Mouse (Mus musculus) liver, postnatal 0 days (tissue): ENCODE measurements around the gene Ostc.

Source experiments
- CTCF ChIP-seq: sonication (generic); IDR thresholded peaks from 2 replicates; pipeline ENCODE4 v1.5.1; 2016; ENCODE audit warnings: antibody characterized with exemption, low read depth
- EP300 ChIP-seq: IDR thresholded peaks from 2 replicates; pipeline ENCODE4 v1.6.1; 2016; ENCODE audit warnings: antibody characterized with exemption, low read depth, mild to moderate bottlenecking

GRCm38 (mm10) chr3:130685014-130685366 is 24.3 kb downstream of the Ostc start:
- TF ChIP-seq EP300 (peak; percentile 57; the same call in 1 of the 2 replicates), CTCF (no peak)
